Mouse (Mus musculus) ovary, adult 2 months (tissue): ENCODE measurements around the gene Gemin7. TPM values are rescaled to one million over a fixed set of nuclear protein-coding genes. Genes with fewer than 3 reads are reported as not detected.

Source experiments
- polyA plus RNA-seq: library from polyadenylated mRNA; depleted of rRNA; stranded (reverse); fragments of >200 nt; gene quantifications from 2 replicates; pipeline ENCODE4 v1.2.3, GENCODE M21; 2012; rRNA removed

Gemin7 gene
- polyA plus RNA-seq, result 230 and 252 TPM in 2 replicates

GRCm38 (mm10) chr7:19577141-19577852 lies at the start of gene Gemin7, which contains the start of gene Zfp296:
Gene Gemin7 (minus strand): TSS chr7:19577595.
Gene Zfp296 (plus strand): TSS chr7:19577287.

GRCm38 (mm10) chr7:19603849-19604605 lies 26.6 kb upstream of the Gemin7 start, which contains the start of gene Clasrp:
Gene Clasrp (minus strand): TSS chr7:19604486.

GRCm38 (mm10) chr7:19562643-19563410 lies 14.6 kb downstream of the Gemin7 start, which contains the start of gene Ppp1r37:
Gene Ppp1r37 (minus strand): TSS chr7:19563076.

GRCm38 (mm10) chr7:19517652-19518365 lies 59.6 kb downstream of the Gemin7 start, which contains the start of gene Nkpd1:
Gene Nkpd1 (plus strand): TSS chr7:19517838.

Other genes with a start within 250 kb of the Gemin7 start
- gene Ercc1, start 232.8 kb downstream of the Gemin7 start, polyA plus RNA-seq, result 35.4 and 52.6 TPM in 2 replicates
- 10.1 and 12.5 TPM in 2 replicates for gene Cd3eap, start 218.1 kb downstream of the Gemin7 start, polyA plus RNA-seq
- 19.9 and 21.5 TPM in 2 replicates for gene Ppp1r13l, start 217.8 kb downstream of the Gemin7 start, polyA plus RNA-seq
- gene Ercc2, start 195.6 kb downstream of the Gemin7 start, polyA plus RNA-seq, result 99.9 and 104 TPM in 2 replicates
- 11.6 and 13.6 TPM in 2 replicates for gene Klc3, start 173.5 kb downstream of the Gemin7 start, polyA plus RNA-seq
- 1.5 and 2.0 TPM in 2 replicates for gene Ckm, start 172.8 kb downstream of the Gemin7 start, polyA plus RNA-seq
- gene Mark4, start 118.8 kb downstream of the Gemin7 start, polyA plus RNA-seq, result 56.2 and 68.8 TPM in 2 replicates
- 14.5 and 14.7 TPM in 2 replicates for gene Exoc3l2, start 114.3 kb downstream of the Gemin7 start, polyA plus RNA-seq
- 23.3 and 32.2 TPM in 2 replicates for gene Bloc1s3, start 69.2 kb downstream of the Gemin7 start, polyA plus RNA-seq
- 122 and 123 TPM in 2 replicates for gene Trappc6a, start 69.2 kb downstream of the Gemin7 start, polyA plus RNA-seq
- 1.3 and 1.9 TPM in 2 replicates for gene Nkpd1, start 59.8 kb downstream of the Gemin7 start, polyA plus RNA-seq
- gene Ppp1r37, start 14.5 kb downstream of the Gemin7 start, polyA plus RNA-seq, result 147 and 159 TPM in 2 replicates
- gene Zfp296, start 308 bp downstream of the Gemin7 start, polyA plus RNA-seq, result 15.2 and 16.3 TPM in 2 replicates
- gene Clasrp, start 26.9 kb upstream of the Gemin7 start, polyA plus RNA-seq, result 248 and 417 TPM in 2 replicates
- gene Relb, start 51.8 kb upstream of the Gemin7 start, polyA plus RNA-seq, result 34.7 and 48.6 TPM in 2 replicates
- gene Clptm1, start 87.4 kb upstream of the Gemin7 start, polyA plus RNA-seq, result 131 and 152 TPM in 2 replicates
- 1.2 and 3.3 TPM in 2 replicates for gene Apoc2, start 100.3 kb upstream of the Gemin7 start, polyA plus RNA-seq
- gene Gm44805, start 103.8 kb upstream of the Gemin7 start, polyA plus RNA-seq, result not detected in 2 replicates
- gene Apoc4, start 103.9 kb upstream of the Gemin7 start, polyA plus RNA-seq, result 2.4 and 7.3 TPM in 2 replicates
- 3.8 and 11.0 TPM in 2 replicates for gene Apoc1, start 115.1 kb upstream of the Gemin7 start, polyA plus RNA-seq
- gene Apoe, start 121.6 kb upstream of the Gemin7 start, polyA plus RNA-seq, result 3,327 and 3,331 TPM in 2 replicates
- 131 and 143 TPM in 2 replicates for gene Tomm40, start 137.8 kb upstream of the Gemin7 start, polyA plus RNA-seq
- 136 and 141 TPM in 2 replicates for gene Nectin2, start 172.9 kb upstream of the Gemin7 start, polyA plus RNA-seq
- gene Bcam, start 193.4 kb upstream of the Gemin7 start, polyA plus RNA-seq, result 233 and 256 TPM in 2 replicates
- gene Cblc, start 219.2 kb upstream of the Gemin7 start, polyA plus RNA-seq, result 8.6 and 11.5 TPM in 2 replicates
- gene Bcl3, start 245.2 kb upstream of the Gemin7 start, polyA plus RNA-seq, result 78.2 and 94.4 TPM in 2 replicates